Mouse (Mus musculus) intestine, embryonic 14.5 days (tissue): ENCODE results near the gene Terf2. TPM values are rescaled to one million over a fixed set of nuclear protein-coding genes. Genes with fewer than 3 reads are reported as not detected.

ENCODE experiments used
- ATAC-seq: fragments of 200-750 bp; cut with Nextera tagmentation; replicated peaks from 2 replicates; pipeline ENCODE4 v1.8.0; 2017; ENCODE audit warnings: low read depth, moderate number of reproducible peaks, moderate TSS enrichment, moderate library complexity; ENCODE audit not compliant: low FRiP score, low TSS enrichment
- DNase-seq: peaks from one replicate; pipeline ENCODE4 v3.0.0-alpha.2; 2018; ENCODE audit warnings: low spot score
- H3K27ac ChIP-seq: fragments of 300-500 bp; sonication (generic); 2 replicates; pipeline ENCODE4 v1.5.1; 2014; ENCODE audit warnings: low read depth, mild to moderate bottlenecking, control low read depth
- H3K27me3 ChIP-seq: fragments of 300-500 bp; sonication (generic); replicated peaks from 2 replicates; pipeline ENCODE4 v1.6.1; 2014; ENCODE audit warnings: low read length, control low read depth; ENCODE audit not compliant: control insufficient read depth, insufficient read depth
- H3K36me3 ChIP-seq: fragments of 300-500 bp; sonication (generic); 2 replicates; pipeline ENCODE4 v1.6.1; 2014; ENCODE audit warnings: low read length, control low read depth; ENCODE audit not compliant: control insufficient read depth, insufficient read depth
- H3K4me1 ChIP-seq: fragments of 300-500 bp; sonication (generic); replicated peaks from 2 replicates; pipeline ENCODE4 v1.6.1; 2014; ENCODE audit warnings: low read length, control low read depth, mixed read lengths; ENCODE audit not compliant: control insufficient read depth, insufficient read depth
- H3K4me2 ChIP-seq: fragments of 300-500 bp; sonication (generic); 2 replicates; pipeline ENCODE4 v1.6.1; 2014; ENCODE audit warnings: low read length
- H3K4me3 ChIP-seq: fragments of 300-500 bp; sonication (generic); 2 replicates; pipeline ENCODE4 v1.5.1; 2014; ENCODE audit warnings: low read depth, low read length, control low read depth, mixed read lengths
- H3K9ac ChIP-seq: fragments of 300-500 bp; sonication (generic); 2 replicates; pipeline ENCODE4 v1.6.1; 2014; ENCODE audit warnings: mild to moderate bottlenecking, low read length
- H3K9me3 ChIP-seq: fragments of 300-500 bp; sonication (generic); 2 replicates; pipeline ENCODE4 v1.6.1; 2016; ENCODE audit warnings: low read length, control low read depth; ENCODE audit not compliant: control insufficient read depth
- WGBS: fragments of 180-500 bp; shearing (Covaris S2); extraction: QIAGEN DNeasy Blood & Tissue Kit; methylation state at CpG from one replicate; pipeline ENCODE4 v1.1.7; 2014; 5-methylcytosine and 5-hydroxymethylcytosine counted together
- polyA plus RNA-seq: library from polyadenylated mRNA; unstranded; fragments of >200 nt; fragmentation: Nextera tagmentation; extraction: Ambion mirVana; gene quantifications from 2 replicates; pipeline ENCODE4 v1.2.1, GENCODE M21; 2014

Terf2 gene
- polyA plus RNA-seq, 1 experiment from 2014 or later = 14.9 TPM

DNA sequence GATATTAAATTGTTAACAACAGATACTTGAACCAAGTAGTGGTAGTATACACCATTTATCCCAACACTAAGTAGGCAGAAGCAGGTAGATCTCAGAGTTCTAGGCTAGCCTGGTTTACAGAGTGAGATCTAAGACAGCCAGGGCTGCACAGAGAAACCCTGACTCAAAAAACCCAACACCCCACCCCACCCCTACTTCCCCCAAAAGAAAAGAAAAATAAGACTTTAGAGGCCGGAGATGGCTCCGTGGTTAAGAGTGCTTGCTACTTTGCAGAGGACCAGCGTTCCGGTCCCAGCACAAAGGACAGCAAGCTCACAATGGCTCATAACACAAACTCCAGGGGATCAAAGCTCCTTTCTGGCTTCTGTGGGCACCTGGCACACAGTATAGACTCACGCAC is 10.3 kb downstream of the Terf2 start:
- DNase-seq (no peak), ATAC-seq (no peak)
- H3K9ac ChIP-seq = no peak overlapping the region
- H3K4me3 ChIP-seq = no peak overlapping the region
- 98% methylated on average over 5 of the region's 5 CpGs for WGBS
- no peaks in the 10 kb centered on the region for H3K4me1 ChIP-seq
- no peak overlapping the region for H3K4me2 ChIP-seq
- no peaks in the 10 kb centered on the region for H3K9me3 ChIP-seq
- no peak overlapping the region for H3K27ac ChIP-seq
- no peaks in the 10 kb centered on the region for H3K27me3 ChIP-seq
- peaks cover 73% of the 10 kb centered on the region for H3K36me3 ChIP-seq

DNA sequence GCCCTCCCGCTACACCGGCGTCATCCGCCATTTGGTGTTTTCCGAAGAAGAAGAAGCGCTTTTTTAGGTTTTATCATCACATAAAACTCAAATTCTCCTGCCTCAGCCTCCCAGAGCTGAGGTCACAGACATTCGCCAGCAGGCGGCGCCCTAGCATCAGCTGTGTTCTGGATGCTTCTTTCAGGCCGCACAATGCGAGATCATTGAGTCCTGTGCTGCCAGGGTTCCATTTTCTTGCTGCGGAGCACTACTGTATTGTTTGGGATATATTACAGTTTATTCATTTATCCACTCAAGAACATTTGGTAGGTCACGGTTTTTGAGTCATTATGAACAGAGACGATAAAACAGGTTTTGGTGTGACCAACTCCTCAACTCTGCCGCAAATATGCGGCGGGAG is 11.0 kb downstream of the Terf2 start:
- DNase-seq (no peak), ATAC-seq (no peak)
- Histone ChIP-seq H3K4me1 (no peaks in the 10 kb centered on the region), H3K4me3 (no peak overlapping the region), H3K9me3 (no peaks in the 10 kb centered on the region), H3K9ac (no peak overlapping the region), H3K36me3 (peaks cover 73% of the 10 kb centered on the region), H3K27ac (no peak overlapping the region), H3K4me2 (no peak overlapping the region), H3K27me3 (no peaks in the 10 kb centered on the region)
- 96% methylated on average over 17 of the region's 17 CpGs for whole genome bisulfite sequencing

DNA sequence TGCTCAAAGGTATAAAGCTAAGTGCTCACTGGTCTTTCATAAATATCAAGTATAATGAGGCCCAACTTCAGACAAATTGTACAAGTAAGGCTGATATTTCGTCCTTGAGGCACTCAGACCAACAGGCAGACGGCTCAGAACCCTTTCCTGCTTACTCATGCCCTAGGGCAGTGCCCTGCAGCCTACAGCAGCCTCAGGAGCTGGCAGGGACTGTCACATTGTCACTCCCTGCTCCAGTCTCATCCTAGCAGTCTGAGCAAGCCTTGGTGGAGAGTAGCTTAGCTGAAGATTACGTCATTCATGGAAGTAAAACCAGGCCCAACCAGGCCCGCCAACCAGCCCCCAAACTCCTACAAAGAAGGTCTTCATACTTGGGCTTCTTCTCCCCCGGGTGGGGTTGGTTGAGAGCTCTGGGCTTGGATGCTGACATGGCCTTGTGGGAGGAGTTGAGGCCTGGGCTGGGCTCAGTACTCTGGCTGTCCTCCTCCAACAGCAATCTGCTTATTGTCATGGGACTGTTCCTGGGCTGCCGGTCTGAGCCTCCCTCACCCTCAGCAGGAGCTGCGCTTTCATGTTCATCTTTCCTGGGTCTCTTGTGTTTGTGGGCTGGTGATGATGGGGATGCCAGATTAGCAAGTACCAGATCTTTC is 20.0 kb downstream of the Terf2 start:
- ATAC-seq (no peak), DNase-seq (no peak)
- Histone ChIP-seq H3K27ac (no peak overlapping the region), H3K27me3 (no peaks in the 10 kb centered on the region), H3K36me3 (peaks cover 88% of the 10 kb centered on the region), H3K9me3 (no peaks in the 10 kb centered on the region), H3K4me3 (no peak overlapping the region), H3K4me1 (no peaks in the 10 kb centered on the region), H3K4me2 (no peak overlapping the region), H3K9ac (no peak overlapping the region)
- 74% methylated on average over 7 of the region's 7 CpGs for WGBS

DNA sequence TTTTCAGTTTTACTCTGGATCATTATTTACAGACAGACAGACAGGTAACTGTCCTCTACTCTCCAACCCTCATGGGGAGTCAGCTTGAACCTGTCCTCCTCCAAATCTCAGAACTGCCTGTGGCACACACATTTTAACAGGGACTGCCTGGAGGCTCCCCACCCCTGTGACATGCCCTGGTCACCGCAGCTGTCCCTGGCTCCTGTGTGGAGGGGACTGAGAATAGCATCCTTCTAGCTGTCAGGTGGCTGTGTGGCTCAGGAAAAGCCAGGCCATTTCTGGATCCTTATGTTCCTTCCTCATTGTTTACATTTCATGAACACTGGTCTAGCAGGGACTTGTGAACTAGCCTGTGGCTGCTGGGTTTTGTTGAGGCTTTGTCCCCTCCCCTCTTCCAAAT is 22.2 kb downstream of the Terf2 start:
- peaks cover 84% of the 10 kb centered on the region for H3K36me3 ChIP-seq
- WGBS = 74% methylated on average over 1 of the region's 1 CpGs

DNA sequence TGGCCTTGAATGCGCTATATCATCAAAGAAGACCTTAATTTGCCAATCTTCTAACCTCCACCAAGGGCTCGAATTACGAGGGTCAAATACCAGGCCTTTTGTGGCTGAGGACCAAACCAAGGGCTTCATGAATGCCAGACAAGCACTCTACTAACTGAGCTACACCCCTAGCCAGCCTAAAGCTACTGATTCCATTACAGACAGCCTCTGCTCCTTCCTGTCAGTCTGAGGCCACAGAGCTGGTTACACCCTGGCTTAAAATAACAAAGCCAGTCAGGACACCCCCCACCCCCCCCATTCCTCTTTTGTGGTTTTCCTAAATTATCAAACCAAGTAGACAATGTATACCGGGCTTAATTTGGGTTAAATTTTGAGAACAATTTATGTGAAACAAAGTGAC is 22.6 kb downstream of the Terf2 start:
- no peak overlapping the region for H3K9ac ChIP-seq
- peaks cover 83% of the 10 kb centered on the region for H3K36me3 ChIP-seq
- no peaks in the 10 kb centered on the region for H3K4me1 ChIP-seq
- no peaks in the 10 kb centered on the region for H3K27me3 ChIP-seq
- no peak overlapping the region for H3K27ac ChIP-seq
- DNase-seq (no peak), ATAC-seq (no peak)
- 82% methylated on average over 4 of the region's 4 CpGs for WGBS
- no peaks in the 10 kb centered on the region for H3K9me3 ChIP-seq
- no peak overlapping the region for H3K4me2 ChIP-seq
- no peak overlapping the region for H3K4me3 ChIP-seq

More for the DNA sequence above, 22.2 kb downstream of the Terf2 start:
- Histone ChIP-seq H3K4me3 (no peak overlapping the region), H3K9me3 (no peaks in the 10 kb centered on the region), H3K4me1 (no peaks in the 10 kb centered on the region), H3K27me3 (no peaks in the 10 kb centered on the region), H3K9ac (no peak overlapping the region), H3K27ac (no peak overlapping the region), H3K4me2 (no peak overlapping the region)
- no peak for ATAC-seq
- DNase-seq = no peak

DNA sequence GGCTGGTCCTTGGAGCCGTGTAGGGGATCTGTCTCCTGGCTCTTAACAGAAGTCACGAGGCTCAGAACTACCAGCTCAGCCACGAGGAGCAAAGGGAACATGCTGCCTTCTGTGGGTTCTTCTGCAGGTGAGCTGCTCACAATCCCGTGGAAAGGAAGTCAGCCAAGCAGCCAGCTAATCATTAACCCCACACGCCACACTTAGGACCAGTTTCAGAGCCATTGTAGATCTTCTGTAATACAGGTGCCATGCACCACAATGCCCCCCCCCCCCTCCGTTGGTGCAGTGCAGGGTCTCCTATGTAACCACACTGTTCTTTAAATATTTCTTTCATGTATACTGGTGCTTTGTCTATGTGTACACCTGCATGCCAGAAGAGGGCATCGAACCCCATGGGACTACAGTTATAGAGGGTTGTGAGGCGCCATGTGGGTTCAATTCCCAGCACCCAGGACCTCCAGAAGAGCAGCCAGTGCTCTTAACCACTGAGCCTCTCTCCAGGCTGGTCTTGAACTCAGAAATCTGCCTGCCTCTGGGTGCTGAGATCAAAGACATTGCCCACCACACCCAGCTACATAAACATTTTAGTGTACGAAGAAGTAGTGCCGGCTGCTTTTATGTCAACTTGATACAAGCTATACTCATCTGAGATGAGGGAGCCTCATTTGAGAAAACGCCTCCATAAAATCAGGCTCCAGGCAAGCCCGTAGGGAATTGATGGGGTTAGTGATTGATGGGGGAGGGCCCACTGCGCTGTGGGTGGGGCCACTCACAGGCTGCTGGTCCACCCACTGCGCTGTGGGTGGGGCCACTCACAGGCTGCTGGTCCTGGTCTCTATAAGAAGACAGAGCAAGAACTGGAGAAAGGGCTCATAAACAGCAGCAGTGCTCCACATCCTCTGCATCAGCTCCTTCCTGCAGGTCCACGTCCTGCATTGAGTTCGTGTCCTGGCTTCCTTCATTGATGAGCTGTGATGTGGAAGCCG is 30.5 kb downstream of the Terf2 start, which contains the start of gene Tmed6:
Gene Tmed6, minus strand, starts transcription at position 134 of the 986 bp plus-strand sequence.
- DNase-seq (no peak), ATAC-seq (peak; percentile 36; the same call in 1 of the 2 replicates)
- Histone ChIP-seq H3K4me3 (no peak within 1 kb of the TSS), H3K36me3 (peaks cover 20% of the 10 kb centered on the region), H3K27ac (no peak within 1 kb of the TSS), H3K4me2 (no peak within 1 kb of the TSS), H3K4me1 (no peaks in the 10 kb centered on the region), H3K9ac (no peak within 1 kb of the TSS), H3K27me3 (no peaks in the 10 kb centered on the region), H3K9me3 (no peaks in the 10 kb centered on the region)
- WGBS = 50% methylated on average over 17 of the region's 17 CpGs

DNA sequence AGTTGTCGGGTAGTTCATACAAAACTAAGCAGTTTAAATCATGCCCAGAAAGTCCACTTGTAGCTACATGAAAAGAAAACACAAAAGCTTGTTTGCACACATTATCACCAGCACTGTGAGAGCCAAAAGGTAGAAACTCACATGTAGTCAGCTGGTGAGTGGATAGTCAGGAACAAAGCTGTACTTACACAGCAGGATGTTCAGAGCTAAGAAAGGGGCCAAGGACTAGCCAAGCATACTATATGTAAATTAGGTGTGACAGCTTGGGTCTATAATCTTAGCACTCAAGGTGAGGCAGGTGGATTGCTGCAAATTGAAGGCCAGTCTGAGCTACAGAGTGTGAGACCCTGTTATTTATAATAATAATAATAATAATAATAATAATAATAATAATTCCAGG is 33.7 kb downstream of the Terf2 start:
- Histone ChIP-seq H3K4me3 (no peak overlapping the region), H3K27me3 (no peaks in the 10 kb centered on the region), H3K27ac (no peak overlapping the region), H3K36me3 (peaks cover 21% of the 10 kb centered on the region), H3K4me1 (peaks cover 3% of the 10 kb centered on the region; the same call in 1 of the 2 replicates), H3K4me2 (no peak overlapping the region), H3K9ac (no peak overlapping the region), H3K9me3 (no peaks in the 10 kb centered on the region)
- DNase-seq (no peak), ATAC-seq (no peak)
- 84% methylated on average over 1 of the region's 1 CpGs for WGBS

DNA sequence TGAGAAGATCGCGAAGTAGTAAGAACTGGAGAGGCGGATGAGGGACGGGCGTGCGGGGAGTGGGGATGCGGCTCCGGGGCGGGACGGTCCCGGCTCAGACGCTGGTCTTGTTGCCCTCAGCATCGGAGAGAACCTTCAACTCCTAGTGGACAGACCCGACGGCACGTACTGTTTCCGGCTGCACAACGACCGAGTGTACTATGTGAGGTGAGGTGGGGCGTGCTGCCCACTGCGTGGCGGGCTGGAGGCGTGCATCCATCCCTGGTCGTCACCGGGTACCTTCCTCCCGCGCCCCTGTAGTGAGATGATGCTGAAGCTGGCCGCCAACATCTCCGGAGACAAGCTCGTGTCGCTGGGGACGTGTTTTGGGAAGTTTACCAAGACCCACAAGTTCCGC is 39.4 kb downstream of the Terf2 start:
- H3K4me1 ChIP-seq = peaks cover 15% of the 10 kb centered on the region; the same call in 1 of the 2 replicates
- no peak overlapping the region for H3K27ac ChIP-seq
- no peaks in the 10 kb centered on the region for H3K9me3 ChIP-seq
- H3K27me3 ChIP-seq = no peaks in the 10 kb centered on the region
- H3K36me3 ChIP-seq = peaks cover 50% of the 10 kb centered on the region
- H3K4me3 ChIP-seq = peak overlapping the region; percentile 90
- H3K9ac ChIP-seq = peak overlapping the region; percentile 76
- ATAC-seq (peak; percentile 64; the same call in 1 of the 2 replicates), DNase-seq (no peak)
- under 1% methylated on average over 33 of the region's 33 CpGs for WGBS
- peak overlapping the region; percentile 96 for H3K4me2 ChIP-seq
